Mouse (Mus musculus) liver, embryonic 14.5 days (tissue): Measurements from ENCODE around the gene Cd47.

Source experiments
- CTCF ChIP-seq: IDR thresholded peaks from 2 replicates; pipeline ENCODE4 v1.5.1; 2016; ENCODE audit warnings: antibody characterized with exemption, low read depth, control low read depth
- EP300 ChIP-seq: IDR thresholded peaks from 2 replicates; pipeline ENCODE4 v1.6.1; 2016; ENCODE audit warnings: antibody characterized with exemption, low read depth

- TF ChIP-seq CTCF (no peak), EP300 (no peak)
Observed at GRCm38 (mm10) chr16:49798790-49799189, 1.5 kb upstream of the Cd47 start.
